Mouse (Mus musculus): ENCODE results near the gene Spock1. TPM values are rescaled to one million over a fixed set of nuclear protein-coding genes. Genes with fewer than 3 reads are reported as not detected.

Spock1 gene
- polyA plus RNA-seq, 1 experiment: not detected

DNA sequence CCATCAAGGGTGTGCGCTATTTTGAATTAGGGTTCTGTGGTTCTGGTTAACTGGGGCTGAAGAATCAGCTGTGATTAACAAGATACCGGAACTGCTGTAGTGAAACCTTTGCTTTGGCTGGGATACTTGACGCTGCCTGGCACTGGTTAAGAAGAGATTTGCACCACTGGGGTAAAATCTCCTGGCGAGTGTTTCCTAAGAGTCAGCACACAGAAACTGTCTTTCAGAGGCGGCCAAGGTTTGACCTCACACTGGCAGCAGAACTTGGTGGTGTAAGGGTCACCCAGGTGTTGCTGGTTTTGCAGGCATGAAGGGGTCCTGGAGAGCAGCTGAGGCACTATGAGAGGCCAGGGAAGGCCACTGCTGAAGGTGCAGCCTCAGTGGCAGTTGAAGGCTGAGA, 489.4 kb downstream of the Spock1 start:
- WGBS: 91% methylated on average over 5 of the region's 5 CpGs
- TF ChIP-seq CTCF (IDR thresholded peaks at IDR 0.05; ENCODE audit: extremely low read depth, insufficient read depth, insufficient read length, insufficient replicate concordance) (no peak), POLR2A (IDR thresholded peaks at IDR 0.05; ENCODE audit: low read depth, low read length) (no peak)
- no peaks in the 10 kb centered on the region for H3K27me3 ChIP-seq (ENCODE audit: control insufficient read depth, insufficient read depth, low read length)

DNA sequence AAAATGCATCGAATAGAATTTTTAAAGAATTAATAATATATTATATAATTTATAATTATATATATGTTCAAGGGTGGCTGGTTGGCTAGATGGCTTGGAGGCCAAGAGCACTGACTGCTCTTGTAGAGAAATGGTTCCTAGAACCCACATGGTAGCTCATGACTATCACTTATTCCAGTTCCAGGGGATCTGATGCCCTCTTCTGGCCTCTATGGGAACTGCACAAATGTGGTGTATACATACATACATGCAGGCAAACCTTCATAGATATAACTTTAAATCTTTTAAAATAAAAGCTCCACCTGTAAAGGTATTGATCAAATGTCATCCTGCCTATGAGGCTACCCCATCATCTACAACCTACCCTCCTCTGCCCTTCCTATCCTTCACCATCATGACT, 493.4 kb downstream of the Spock1 start:
- DNase-seq (ENCODE audit: low read depth in 1 of 2, low spot score in 2 of 2): no peak
- Histone ChIP-seq H3K27me3 (ENCODE audit: control insufficient read depth, insufficient read depth, low read length) (no peaks in the 10 kb centered on the region), H3K4me1 (ENCODE audit: control insufficient read depth, insufficient read depth, insufficient read length) (no peaks in the 10 kb centered on the region), H3K36me3 (ENCODE audit: control insufficient read depth, insufficient read depth, low read length) (no peaks in the 10 kb centered on the region), H3K27ac (ENCODE audit: insufficient read depth, low read length) (no peak overlapping the region), H3K4me3 (ENCODE audit: extremely low read depth, insufficient read depth, insufficient read length) (no peak overlapping the region)
- TF ChIP-seq POLR2A (IDR thresholded peaks at IDR 0.05; ENCODE audit: low read depth, low read length) (no peak), CTCF (IDR thresholded peaks at IDR 0.05; ENCODE audit: extremely low read depth, insufficient read depth, insufficient read length, insufficient replicate concordance) (no peak)
- WGBS: 89% methylated on average over 1 of the region's 1 CpGs

More for the DNA sequence above, 489.4 kb downstream of the Spock1 start:
- H3K27ac ChIP-seq (ENCODE audit: insufficient read depth, low read length): no peak overlapping the region
- no peak overlapping the region for H3K4me3 ChIP-seq (ENCODE audit: extremely low read depth, insufficient read depth, insufficient read length)
- DNase-seq (ENCODE audit: low read depth in 1 of 2, low spot score in 2 of 2): no peak
- H3K36me3 ChIP-seq (ENCODE audit: control insufficient read depth, insufficient read depth, low read length): no peaks in the 10 kb centered on the region
- H3K4me1 ChIP-seq (ENCODE audit: control insufficient read depth, insufficient read depth, insufficient read length): no peaks in the 10 kb centered on the region

DNA sequence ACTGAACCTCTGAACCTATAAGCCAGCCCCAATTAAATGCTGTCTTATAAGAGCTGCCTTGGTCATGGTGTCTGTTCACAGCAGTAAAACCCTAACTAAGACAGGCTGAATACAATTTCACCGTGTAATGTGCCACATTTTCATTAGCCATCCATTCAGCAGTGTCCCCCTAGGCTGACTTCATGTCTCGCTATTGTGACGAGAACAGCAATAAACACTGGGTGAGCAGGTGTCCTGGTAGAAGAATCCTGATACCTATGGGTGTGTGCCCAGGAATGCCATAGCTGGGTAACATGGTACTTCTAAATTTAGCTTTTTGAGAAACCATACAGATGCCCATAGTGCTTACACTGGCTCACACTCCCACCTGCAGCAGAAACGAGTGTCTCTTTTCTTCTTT, 500.5 kb downstream of the Spock1 start:
- no peaks in the 10 kb centered on the region for H3K36me3 ChIP-seq (ENCODE audit: control insufficient read depth, insufficient read depth, low read length)
- WGBS: 94% methylated on average over 4 of the region's 4 CpGs
- no peak for DNase-seq (ENCODE audit: low read depth in 1 of 2, low spot score in 2 of 2)
- H3K4me3 ChIP-seq (ENCODE audit: extremely low read depth, insufficient read depth, insufficient read length): no peak overlapping the region
- no peaks in the 10 kb centered on the region for H3K4me1 ChIP-seq (ENCODE audit: control insufficient read depth, insufficient read depth, insufficient read length)
- no peaks in the 10 kb centered on the region for H3K27me3 ChIP-seq (ENCODE audit: control insufficient read depth, insufficient read depth, low read length)
- TF ChIP-seq POLR2A (IDR thresholded peaks at IDR 0.05; ENCODE audit: low read depth, low read length) (no peak), CTCF (IDR thresholded peaks at IDR 0.05; ENCODE audit: extremely low read depth, insufficient read depth, insufficient read length, insufficient replicate concordance) (no peak)
- no peak overlapping the region for H3K27ac ChIP-seq (ENCODE audit: insufficient read depth, low read length)

DNA sequence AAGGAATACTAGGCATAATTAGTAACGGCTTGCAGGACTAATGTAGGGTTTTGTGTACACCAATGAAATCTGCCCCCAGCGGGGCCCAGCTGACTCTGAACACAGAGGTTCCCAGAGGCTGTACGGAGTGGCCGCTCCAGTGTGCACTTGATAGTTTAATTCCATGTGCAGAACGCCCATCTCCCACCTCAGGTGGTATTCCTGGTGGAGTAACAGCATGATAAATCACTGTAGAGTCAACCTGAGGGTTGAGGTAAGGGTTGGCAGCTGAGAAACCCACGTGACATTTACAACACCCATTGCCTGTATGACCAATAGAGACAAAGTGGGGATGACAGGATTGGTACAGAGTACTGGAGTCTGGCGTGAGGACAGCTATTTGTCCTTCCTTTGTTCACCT, 505.7 kb downstream of the Spock1 start:
- DNase-seq (ENCODE audit: low read depth in 1 of 2, low spot score in 2 of 2): no peak
- TF ChIP-seq POLR2A (IDR thresholded peaks at IDR 0.05; ENCODE audit: low read depth, low read length) (no peak), CTCF (IDR thresholded peaks at IDR 0.05; ENCODE audit: extremely low read depth, insufficient read depth, insufficient read length, insufficient replicate concordance) (no peak)
- Histone ChIP-seq H3K27me3 (ENCODE audit: control insufficient read depth, insufficient read depth, low read length) (no peaks in the 10 kb centered on the region), H3K36me3 (ENCODE audit: control insufficient read depth, insufficient read depth, low read length) (no peaks in the 10 kb centered on the region), H3K4me1 (ENCODE audit: control insufficient read depth, insufficient read depth, insufficient read length) (no peaks in the 10 kb centered on the region), H3K27ac (ENCODE audit: insufficient read depth, low read length) (no peak overlapping the region), H3K4me3 (ENCODE audit: extremely low read depth, insufficient read depth, insufficient read length) (no peak overlapping the region)
- WGBS: 79% methylated on average over 7 of the region's 7 CpGs

DNA sequence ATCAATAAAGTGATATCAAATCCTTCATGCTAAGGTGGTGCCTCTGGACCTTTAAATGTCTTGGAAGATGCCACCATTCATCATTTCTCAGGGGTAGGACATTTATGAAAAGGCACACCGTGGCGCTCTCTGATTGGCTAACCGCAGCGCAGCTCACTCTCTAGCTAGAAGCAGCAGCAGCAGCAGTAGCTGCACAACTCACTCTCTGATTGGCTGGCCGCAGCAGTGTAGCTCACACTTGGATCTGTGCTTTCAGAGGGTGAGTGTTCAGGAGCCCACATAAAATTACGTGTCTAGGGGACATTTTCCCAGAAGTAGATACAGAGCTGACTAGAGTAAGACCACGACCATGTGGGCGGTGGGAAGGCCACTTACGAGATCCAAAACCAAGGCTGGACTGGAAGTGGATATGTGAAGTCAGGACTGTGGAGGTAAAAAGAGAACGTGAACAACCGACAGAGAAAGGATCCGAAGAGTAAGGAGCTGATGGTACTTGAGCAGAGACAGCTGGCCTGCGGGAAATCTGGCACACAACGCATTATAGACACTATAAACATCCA, 535.9 kb downstream of the Spock1 start:
- no peaks in the 10 kb centered on the region for H3K27me3 ChIP-seq (ENCODE audit: control insufficient read depth, insufficient read depth, low read length)
- H3K27ac ChIP-seq (ENCODE audit: insufficient read depth, low read length): no peak overlapping the region; the same call in 1 of the 2 replicates
- DNase-seq (ENCODE audit: low read depth in 1 of 2, low spot score in 2 of 2): no peak
- H3K36me3 ChIP-seq (ENCODE audit: control insufficient read depth, insufficient read depth, low read length): no peaks in the 10 kb centered on the region
- no peak for TF ChIP-seq CTCF (IDR thresholded peaks at IDR 0.05; ENCODE audit: extremely low read depth, insufficient read depth, insufficient read length, insufficient replicate concordance)
- TF ChIP-seq POLR2A (IDR thresholded peaks at IDR 0.05; ENCODE audit: low read depth, low read length): no peak
- no peaks in the 10 kb centered on the region for H3K4me1 ChIP-seq (ENCODE audit: control insufficient read depth, insufficient read depth, insufficient read length)
- H3K4me3 ChIP-seq (ENCODE audit: extremely low read depth, insufficient read depth, insufficient read length): no peak overlapping the region
- 84% methylated on average over 14 of the region's 14 CpGs for WGBS

Other genes starting within 250 kb of the Spock1 start
- gene Klhl3, start 205.3 kb upstream of the Spock1 start, polyA plus RNA-seq (2012; rRNA removed): 0.86 and 0.90 TPM in 2 replicates
- 94.2 and 155 TPM in 2 replicates for gene Hnrnpa0, start 220.2 kb upstream of the Spock1 start, polyA plus RNA-seq (2012; rRNA removed)
- 22.6 and 24.7 TPM in 2 replicates for gene Idnk, start 249.3 kb upstream of the Spock1 start, polyA plus RNA-seq (2012; rRNA removed)

Data from spleen, adult 2 months (tissue).